Mouse (Mus musculus) liver, embryonic 14.5 days (tissue): ENCODE results near the gene Hspa1a. TPM values are rescaled to one million over a fixed set of nuclear protein-coding genes. Genes with fewer than 3 reads are reported as not detected.
A peak's percentile ranks its signal among the peaks of the same experiment; 100 is the strongest.
"Not testable (repeated sequence)": the region's sequence is repeated elsewhere in the genome, so short reads cannot be mapped to it uniquely, and the experiment has no call there.

Source experiments
- ATAC-seq: fragments of 200-750 bp; cut with Nextera tagmentation; 2 replicates; pipeline ENCODE4 v1.8.0; 2017; ENCODE audit warnings: moderate number of reproducible peaks, mild to moderate bottlenecking, moderate library complexity; ENCODE audit not compliant: insufficient read depth
- DNase-seq, 3 experiments: peaks; one replicate each; pipeline ENCODE4 v3.0.0-alpha.2; 2012 to 2013; ENCODE audit warnings: low read depth in 3 of 3, low spot score in 3 of 3
- H3K27ac ChIP-seq: fragments of 300-500 bp; sonication (generic); 2 replicates; pipeline ENCODE4 v1.5.1; 2014; ENCODE audit warnings: moderate library complexity, mild to moderate bottlenecking, control low read depth, inconsistent platforms
- H3K27me3 ChIP-seq: fragments of 300-500 bp; sonication (generic); 2 replicates; pipeline ENCODE4 v1.6.1; 2014; ENCODE audit warnings: mild to moderate bottlenecking, low read length, moderate library complexity; ENCODE audit not compliant: control insufficient read depth, insufficient read depth
- H3K36me3 ChIP-seq: fragments of 300-500 bp; sonication (generic); replicated peaks from 2 replicates; pipeline ENCODE4 v1.6.1; 2014; ENCODE audit warnings: low read depth; ENCODE audit not compliant: control insufficient read depth, insufficient read depth
- H3K4me1 ChIP-seq, 2 experiments: fragments of 200-500 bp in 1 of 2; fragments of 300-500 bp in 1 of 2; sonication (generic) in 1 of 2; replicated peaks; 2 replicates each; pipeline ENCODE4 v1.6.1; 2012 to 2014; ENCODE audit warnings: antibody characterized with exemption in 1 of 2, inconsistent platforms in 1 of 2, low read length in 1 of 2; ENCODE audit not compliant: control insufficient read depth in 2 of 2, insufficient read depth in 2 of 2
- H3K4me2 ChIP-seq: fragments of 300-500 bp; sonication (generic); 2 replicates; pipeline ENCODE4 v1.6.1; 2014; ENCODE audit warnings: low read depth, mild to moderate bottlenecking, control low read depth, moderate library complexity
- H3K4me3 ChIP-seq, 2 experiments: fragments of 200-500 bp in 1 of 2; fragments of 300-500 bp in 1 of 2; sonication (generic) in 1 of 2; 2 replicates each; pipeline ENCODE4 v1.5.1; 2012 to 2014; ENCODE audit warnings: low read depth in 2 of 2, low read length in 2 of 2, mild to moderate bottlenecking in 2 of 2, control low read depth in 1 of 2, inconsistent platforms in 1 of 2, moderate library complexity in 1 of 2; ENCODE audit not compliant: insufficient read depth in 1 of 2
- H3K9ac ChIP-seq: fragments of 300-500 bp; sonication (generic); replicated peaks from 2 replicates; pipeline ENCODE4 v1.6.1; 2014; ENCODE audit warnings: mild to moderate bottlenecking, control low read depth, moderate library complexity
- H3K9me3 ChIP-seq: fragments of 300-500 bp; sonication (generic); 2 replicates; pipeline ENCODE4 v1.6.1; 2016; ENCODE audit warnings: low read length, mixed read lengths; ENCODE audit not compliant: control insufficient read depth
- CTCF ChIP-seq: IDR thresholded peaks from 2 replicates; pipeline ENCODE4 v1.5.1; 2016; ENCODE audit warnings: antibody characterized with exemption, low read depth, control low read depth
- EP300 ChIP-seq: IDR thresholded peaks from 2 replicates; pipeline ENCODE4 v1.6.1; 2016; ENCODE audit warnings: antibody characterized with exemption, low read depth
- WGBS: fragments of 180-500 bp; shearing (Covaris S2); extraction: QIAGEN DNeasy Blood & Tissue Kit; methylation state at CpG from one replicate; pipeline ENCODE4 v1.1.7; 2014; ENCODE audit not compliant: insufficient replicate concordance; 5-methylcytosine and 5-hydroxymethylcytosine counted together
- polyA plus RNA-seq, 2 experiments: library from polyadenylated mRNA; depleted of rRNA in 1 of 2; stranded (reverse) in 1 of 2; unstranded in 1 of 2; fragments of >200 nt; fragmentation: Nextera tagmentation in 1 of 2; extraction: Ambion mirVana in 1 of 2; gene quantifications; 2 replicates each; pipeline versions ENCODE4 v1.2.1 to v1.2.3; 2012 to 2014

Hspa1a gene
- polyA plus RNA-seq, 2 experiments = 0.41 to 0.90 TPM

DNA sequence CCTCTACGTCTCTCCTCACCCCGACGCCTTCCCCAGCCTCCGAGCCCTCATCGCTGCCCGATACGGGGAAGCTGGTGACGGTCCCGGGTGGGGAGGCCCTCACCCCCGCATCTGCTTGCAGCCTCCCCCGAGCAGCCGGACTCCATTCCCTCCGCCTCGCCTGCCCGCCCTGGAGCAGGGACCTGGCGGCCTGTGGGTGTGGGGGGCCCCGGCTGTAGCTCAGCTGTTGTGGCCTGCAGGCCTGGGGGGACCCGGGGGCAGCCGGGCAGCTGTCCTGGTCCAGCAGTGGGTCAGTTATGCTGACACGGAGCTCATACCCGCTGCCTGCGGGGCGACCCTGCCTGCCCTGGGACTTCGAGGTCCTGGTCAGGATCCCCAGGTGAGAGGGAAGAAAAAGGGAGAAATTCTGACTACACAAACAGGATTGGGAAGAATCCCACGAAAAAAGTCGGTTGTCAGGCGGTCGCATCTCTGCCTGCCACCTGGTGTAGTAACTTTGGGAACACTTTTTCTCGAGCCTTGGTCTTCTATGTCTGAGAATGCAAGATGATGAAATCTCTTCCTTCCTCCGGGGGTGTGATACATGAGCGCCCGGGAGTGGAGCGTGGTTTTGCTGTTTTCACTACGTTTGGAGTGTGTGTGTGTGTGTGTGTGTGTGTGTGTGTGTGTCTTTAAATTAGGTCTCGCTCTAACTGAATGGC is 29.6 kb upstream of the Hspa1a start:
- Histone ChIP-seq H3K4me3 (peak overlapping the region; percentile 73 to 89), H3K4me2 (peak overlapping the region; percentile 88), H3K9ac (peak overlapping the region; percentile 81), H3K27me3 (no peaks in the 10 kb centered on the region), H3K4me1 (peaks cover 32 to 45% of the 10 kb centered on the region in 2 experiments), H3K36me3 (peaks cover 46% of the 10 kb centered on the region), H3K27ac (peak overlapping the region; percentile 87), H3K9me3 (no peaks in the 10 kb centered on the region)
- TF ChIP-seq CTCF = no peak
- TF ChIP-seq EP300 = no peak
- DNase-seq (no peak), ATAC-seq (peak; percentile 7; the same call in 1 of the 2 replicates)
- under 1% methylated on average over 35 of the region's 35 CpGs for WGBS

DNA sequence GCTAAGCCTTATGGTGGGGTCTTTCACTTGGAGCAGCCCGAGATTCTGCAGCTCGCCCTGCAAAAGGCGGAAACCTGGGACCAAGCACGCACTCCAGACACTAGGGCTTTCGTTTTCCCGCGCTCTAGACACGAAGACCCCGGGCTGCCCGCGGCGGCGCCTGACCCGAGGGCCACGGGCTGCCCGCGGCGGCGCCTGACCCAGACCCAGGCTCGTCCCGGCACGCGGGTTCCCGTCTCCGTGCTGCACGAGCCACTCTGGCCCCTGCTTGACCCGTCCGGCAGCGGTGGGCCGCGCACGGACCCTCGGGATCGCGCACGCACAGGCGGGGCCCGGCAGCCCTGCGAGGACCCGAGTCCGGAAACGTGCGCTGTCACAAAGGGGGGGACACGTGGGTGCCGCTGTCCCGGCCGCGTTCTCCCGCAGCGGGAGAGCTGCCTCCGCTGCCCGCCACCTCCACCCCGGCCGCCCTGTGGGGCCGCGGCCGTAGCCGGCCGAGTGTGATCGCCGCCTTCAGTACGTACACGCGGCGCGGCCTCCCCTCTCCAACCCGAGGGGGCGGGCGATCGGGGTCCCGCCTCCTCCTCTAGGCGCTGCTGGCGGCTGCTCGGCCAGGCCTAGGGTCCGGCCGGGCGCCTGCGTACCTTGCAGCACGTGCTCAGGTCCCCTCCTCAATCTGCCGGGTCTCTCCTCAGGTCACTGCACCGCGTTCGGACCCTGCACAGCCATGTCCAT is 28.9 kb upstream of the Hspa1a start, which contains the start of gene Vars:
TSS of gene Vars (plus strand) at position 271 of the 735 bp plus-strand sequence.
- H3K27ac ChIP-seq = peak within 1 kb of the TSS; percentile 93
- peak within 1 kb of the TSS; percentile 89 to 95 for H3K4me3 ChIP-seq
- DNase-seq (peak; percentile 73 to 81 (median 77)), ATAC-seq (peak; percentile 87)
- H3K36me3 ChIP-seq = peaks cover 44% of the 10 kb centered on the region
- no peak for TF ChIP-seq CTCF
- peak; percentile 37 for TF ChIP-seq EP300
- peaks cover 35 to 47% of the 10 kb centered on the region in 2 experiments for H3K4me1 ChIP-seq
- WGBS = under 1% methylated on average over 77 of the region's 83 CpGs
- H3K27me3 ChIP-seq = no peaks in the 10 kb centered on the region
- no peaks in the 10 kb centered on the region for H3K9me3 ChIP-seq
- peak within 1 kb of the TSS; percentile 88 for H3K4me2 ChIP-seq
- peak within 1 kb of the TSS; percentile 93 for H3K9ac ChIP-seq

DNA sequence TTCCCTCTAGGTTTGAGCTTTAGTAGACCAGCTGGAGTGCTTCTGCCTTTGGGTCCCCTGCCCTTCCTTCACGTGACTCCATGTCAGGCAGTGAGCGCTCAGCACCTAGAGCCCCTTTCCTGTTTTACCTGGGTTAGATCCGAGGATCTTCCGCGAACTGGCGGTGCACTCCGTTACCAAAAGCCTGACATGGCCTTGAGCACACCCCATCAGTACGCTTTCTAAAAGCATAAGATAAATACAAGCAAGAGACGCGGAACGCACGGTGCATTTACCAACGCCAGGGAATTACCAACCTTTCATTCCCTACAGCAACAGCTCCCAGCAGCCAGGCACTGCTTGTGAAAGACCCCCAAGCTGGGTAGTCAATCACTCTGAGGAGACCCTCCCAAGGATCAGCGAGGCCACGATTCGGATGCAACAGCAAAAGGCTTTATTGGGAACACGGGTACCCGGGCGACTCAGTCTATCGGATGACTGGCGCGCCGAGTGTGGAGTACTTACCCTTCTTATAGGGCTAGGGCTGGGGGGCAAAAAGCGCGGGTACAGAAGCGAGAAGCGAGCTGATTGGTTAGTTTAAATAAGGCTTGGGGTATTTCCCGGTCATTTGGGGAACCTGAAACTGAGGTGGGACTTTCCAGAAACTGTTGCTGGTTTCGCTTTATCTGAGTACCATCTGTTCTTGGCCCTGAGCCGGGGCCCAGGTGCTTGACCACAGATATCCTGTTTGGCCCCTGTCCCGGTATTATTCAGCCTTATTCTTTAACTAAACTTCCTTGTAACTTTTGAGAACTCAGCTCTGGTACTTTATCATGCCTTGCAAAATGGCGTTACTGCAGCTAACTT is 28.1 kb upstream of the Hspa1a start:
- peak overlapping the region; percentile 89 to 95 for H3K4me3 ChIP-seq
- not testable (repeated sequence) for H3K27me3 ChIP-seq, H3K9me3 ChIP-seq
- peak overlapping the region; percentile 93 for H3K9ac ChIP-seq
- peak overlapping the region; percentile 88 for H3K4me2 ChIP-seq
- H3K4me1 ChIP-seq = peaks cover 35 to 47% of the 10 kb centered on the region in 2 experiments
- ATAC-seq (peak; percentile 53), DNase-seq (peak in 2 of 3 experiments; percentile 51 to 69)
- peaks cover 36% of the 10 kb centered on the region for H3K36me3 ChIP-seq
- peak overlapping the region; percentile 93 for H3K27ac ChIP-seq
- 3% methylated on average over 29 of the region's 32 CpGs for WGBS

DNA sequence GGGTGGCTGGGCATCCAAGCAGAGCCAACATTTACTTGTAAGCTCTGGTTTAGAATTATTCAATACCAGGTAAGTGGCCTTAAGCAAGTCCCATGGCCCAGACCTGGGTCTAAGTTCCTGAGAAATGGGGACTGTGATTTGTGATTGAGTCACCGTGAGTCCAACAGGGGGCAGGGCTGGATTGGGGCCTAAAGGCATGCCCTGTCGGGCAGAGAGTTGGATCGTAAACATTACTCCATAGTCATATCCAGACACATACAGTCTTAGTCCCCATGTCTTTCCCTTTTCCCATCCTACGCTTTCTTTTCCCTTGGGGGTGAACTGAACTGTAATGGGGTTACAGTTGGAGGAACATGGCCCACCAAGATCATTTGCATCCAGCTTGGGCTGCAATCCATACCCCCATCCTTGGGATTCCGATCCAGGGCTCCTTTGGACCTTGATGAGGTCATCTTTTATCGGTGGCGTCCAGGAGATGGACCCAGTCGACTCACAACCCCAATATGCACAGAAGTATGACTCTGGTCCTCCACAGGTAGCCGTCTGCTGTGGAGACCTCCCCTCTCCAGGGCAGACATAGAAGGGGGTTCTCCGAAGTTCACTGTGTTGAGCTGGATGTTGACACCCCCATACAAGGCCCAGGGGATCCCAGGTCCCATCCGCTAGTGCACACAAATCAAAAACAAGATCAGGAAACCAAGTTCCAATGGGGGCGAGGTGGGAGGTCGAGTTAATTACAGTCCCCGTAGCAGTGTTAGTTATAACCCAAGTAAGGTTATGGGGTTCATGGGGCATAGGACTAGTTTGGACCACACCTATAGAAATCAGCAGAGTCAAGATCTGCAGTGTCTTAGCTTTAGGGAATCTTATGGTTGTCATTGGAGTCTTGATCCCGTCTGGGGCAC is 26.8 kb upstream of the Hspa1a start:
- ATAC-seq (no peak), DNase-seq (no peak)
- Histone ChIP-seq H3K9ac (peak overlapping the region; percentile 93), H3K27me3 (no peaks in the 10 kb centered on the region), H3K4me3 (peak overlapping the region; percentile 89 to 95), H3K36me3 (peaks cover 23% of the 10 kb centered on the region), H3K4me2 (peak overlapping the region; percentile 88), H3K9me3 (no peaks in the 10 kb centered on the region), H3K4me1 (peaks cover 30 to 40% of the 10 kb centered on the region in 2 experiments), H3K27ac (peak overlapping the region; percentile 93)
- no peak for TF ChIP-seq EP300
- TF ChIP-seq CTCF = peak; percentile 22; the same call in 1 of the 2 replicates
- 68% methylated on average over 15 of the region's 15 CpGs for whole genome bisulfite sequencing
